Mouse (Mus musculus) erythroblast, embryonic 14.5 days (primary cell): ENCODE measurements around the gene Gm10645.

Experiments
- GATA1 ChIP-seq: IDR thresholded peaks from 2 replicates; pipeline ENCODE4 v1.6.1; 2012; ENCODE audit warnings: low read length, inconsistent platforms, mixed read lengths
- TAL1 ChIP-seq: IDR thresholded peaks from 3 replicates; pipeline ENCODE4 v1.6.1; 2012; ENCODE audit warnings: low read length, inconsistent platforms, mixed read lengths

GRCm38 (mm10) chr8:83167932-83168331 is 2.0 kb upstream of the Gm10645 start:
- TF ChIP-seq GATA1 (no peak), TAL1 (no peak)
